Mouse (Mus musculus): ENCODE results near the gene Cerk.
"Not testable (repeated sequence)": the region's sequence is repeated elsewhere in the genome, so short reads cannot be mapped to it uniquely, and the experiment has no call there.

The Cerk gene

GRCm38 (mm10) chr15:86181321-86181720, 4.6 kb downstream of the Cerk start:
- DNase-seq (ENCODE audit: low read depth): not testable (repeated sequence)

- DNase-seq (ENCODE audit: low read depth): no peak
Measured at GRCm38 (mm10) chr15:86180427-86180826, 5.5 kb downstream of the Cerk start.

GRCm38 (mm10) chr15:86178594-86178993, 7.3 kb downstream of the Cerk start:
- DNase-seq (ENCODE audit: low read depth): no peak

- not testable (repeated sequence) for DNase-seq (ENCODE audit: low read depth)
Measured at GRCm38 (mm10) chr15:86177703-86178251, 8.2 kb downstream of the Cerk start.

- DNase-seq (ENCODE audit: low read depth): no peak
Measured at GRCm38 (mm10) chr15:86176771-86177702, 8.9 kb downstream of the Cerk start.

- no peak for DNase-seq (ENCODE audit: low read depth)
Measured at GRCm38 (mm10) chr15:86176166-86176565, 9.8 kb downstream of the Cerk start.

- DNase-seq (ENCODE audit: low read depth): no peak
Measured at GRCm38 (mm10) chr15:86175253-86176050, 10.5 kb downstream of the Cerk start.

GRCm38 (mm10) chr15:86173136-86173985, 12.6 kb downstream of the Cerk start:
- DNase-seq (ENCODE audit: low read depth): no peak

GRCm38 (mm10) chr15:86172526-86172925, 13.4 kb downstream of the Cerk start:
- no peak for DNase-seq (ENCODE audit: low read depth)

- DNase-seq (ENCODE audit: low read depth): no peak
Measured at GRCm38 (mm10) chr15:86172124-86172523, 13.8 kb downstream of the Cerk start.

GRCm38 (mm10) chr15:86171316-86171715, 14.6 kb downstream of the Cerk start:
- DNase-seq (ENCODE audit: low read depth): no peak

GRCm38 (mm10) chr15:86169817-86170110, 16.2 kb downstream of the Cerk start:
- no peak for DNase-seq (ENCODE audit: low read depth)

- no peak for DNase-seq (ENCODE audit: low read depth)
Measured at GRCm38 (mm10) chr15:86168941-86169816, 16.8 kb downstream of the Cerk start.

- no peak for DNase-seq (ENCODE audit: low read depth)
Measured at GRCm38 (mm10) chr15:86168505-86168867, 17.5 kb downstream of the Cerk start.

GRCm38 (mm10) chr15:86167787-86168504, 18.0 kb downstream of the Cerk start:
- DNase-seq (ENCODE audit: low read depth): no peak

GRCm38 (mm10) chr15:86167032-86167655, 18.8 kb downstream of the Cerk start:
- no peak for DNase-seq (ENCODE audit: low read depth)

GRCm38 (mm10) chr15:86165811-86166590, 19.9 kb downstream of the Cerk start:
- no peak for DNase-seq (ENCODE audit: low read depth)

GRCm38 (mm10) chr15:86164718-86165345, 21.1 kb downstream of the Cerk start:
- no peak for DNase-seq (ENCODE audit: low read depth)

All from c-Kit-positive CD71-negative TER-119-negative erythroid progenitor cells, embryonic 14.5 days (primary cell).